Mouse (Mus musculus) lung, postnatal 0 days (tissue): Measurements from ENCODE around the gene Phlpp1.

ENCODE experiments used
- CTCF ChIP-seq: IDR thresholded peaks from 2 replicates; pipeline ENCODE4 v1.5.1; 2016; ENCODE audit warnings: antibody characterized with exemption, mild to moderate bottlenecking
- EP300 ChIP-seq: IDR thresholded peaks from 2 replicates; pipeline ENCODE4 v1.6.1; 2016; ENCODE audit warnings: antibody characterized with exemption, mild to moderate bottlenecking, control low read depth

DNA sequence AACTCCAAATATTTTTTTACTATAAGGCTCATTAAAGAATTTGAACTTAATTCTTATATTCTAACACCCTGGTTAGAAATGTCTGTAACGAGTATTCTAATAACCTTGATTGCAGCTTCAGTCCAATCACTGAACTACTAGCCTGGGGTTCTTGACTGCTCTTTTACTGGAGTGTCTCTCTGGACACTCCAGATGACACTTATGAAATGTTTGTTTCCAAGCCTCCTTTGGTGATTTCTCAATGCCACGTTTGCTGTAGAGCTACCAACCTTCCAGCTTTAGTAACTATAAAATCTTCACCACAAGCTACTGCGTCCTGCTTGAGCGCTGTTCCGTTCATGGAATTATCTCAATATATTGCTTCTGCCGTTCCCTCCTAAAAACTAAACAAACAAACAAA lies 15.8 kb upstream of the Phlpp1 start:
- TF ChIP-seq CTCF (no peak), EP300 (0 out of 2 replicates have a peak, but pooled peaks have one; percentile 11)
